Mouse (Mus musculus) midbrain, embryonic 10.5 days (tissue): ENCODE data around the gene Plin4. TPM values are rescaled to one million over a fixed set of nuclear protein-coding genes. Genes with fewer than 3 reads are reported as not detected.
A peak's percentile ranks its signal among the peaks of the same experiment; 100 is the strongest.

Source experiments
- DNase-seq: peaks from one replicate; pipeline ENCODE4 v3.0.0-alpha.2; 2017; ENCODE audit warnings: low spot score
- H3K27ac ChIP-seq: fragments of 300-500 bp; sonication (generic); replicated peaks from 2 replicates; pipeline ENCODE4 v1.5.1; 2016; ENCODE audit warnings: mild to moderate bottlenecking
- H3K27me3 ChIP-seq: fragments of 300-500 bp; sonication (generic); 2 replicates; pipeline ENCODE4 v1.6.1; 2016; ENCODE audit warnings: low read depth, mild to moderate bottlenecking; ENCODE audit not compliant: poor library complexity, severe bottlenecking
- H3K36me3 ChIP-seq: fragments of 300-500 bp; sonication (generic); 2 replicates; pipeline ENCODE4 v1.6.1; 2016; ENCODE audit warnings: mild to moderate bottlenecking, moderate library complexity
- H3K4me1 ChIP-seq: fragments of 300-500 bp; sonication (generic); 2 replicates; pipeline ENCODE4 v1.6.1; 2016
- H3K4me3 ChIP-seq: fragments of 300-500 bp; sonication (generic); 2 replicates; pipeline ENCODE4 v1.5.1; 2016; ENCODE audit warnings: mild to moderate bottlenecking, moderate library complexity
- H3K9me3 ChIP-seq: fragments of 300-500 bp; sonication (generic); replicated peaks from 2 replicates; pipeline ENCODE4 v1.6.1; 2016; ENCODE audit warnings: mild to moderate bottlenecking
- WGBS: fragments of 180-500 bp; shearing (Covaris S2); methylation state at CpG from one replicate; pipeline ENCODE4 v1.1.7; 2016; 5-methylcytosine and 5-hydroxymethylcytosine counted together
- polyA plus RNA-seq: library from polyadenylated mRNA; unstranded; fragments of >200 nt; fragmentation: Nextera tagmentation; extraction: Ambion mirVana; gene quantifications from 2 replicates; pipeline ENCODE4 v1.2.1, GENCODE M21; 2016

The Plin4 gene
- polyA plus RNA-seq, 1 experiment from 2014 or later, result 0.04 TPM

DNA sequence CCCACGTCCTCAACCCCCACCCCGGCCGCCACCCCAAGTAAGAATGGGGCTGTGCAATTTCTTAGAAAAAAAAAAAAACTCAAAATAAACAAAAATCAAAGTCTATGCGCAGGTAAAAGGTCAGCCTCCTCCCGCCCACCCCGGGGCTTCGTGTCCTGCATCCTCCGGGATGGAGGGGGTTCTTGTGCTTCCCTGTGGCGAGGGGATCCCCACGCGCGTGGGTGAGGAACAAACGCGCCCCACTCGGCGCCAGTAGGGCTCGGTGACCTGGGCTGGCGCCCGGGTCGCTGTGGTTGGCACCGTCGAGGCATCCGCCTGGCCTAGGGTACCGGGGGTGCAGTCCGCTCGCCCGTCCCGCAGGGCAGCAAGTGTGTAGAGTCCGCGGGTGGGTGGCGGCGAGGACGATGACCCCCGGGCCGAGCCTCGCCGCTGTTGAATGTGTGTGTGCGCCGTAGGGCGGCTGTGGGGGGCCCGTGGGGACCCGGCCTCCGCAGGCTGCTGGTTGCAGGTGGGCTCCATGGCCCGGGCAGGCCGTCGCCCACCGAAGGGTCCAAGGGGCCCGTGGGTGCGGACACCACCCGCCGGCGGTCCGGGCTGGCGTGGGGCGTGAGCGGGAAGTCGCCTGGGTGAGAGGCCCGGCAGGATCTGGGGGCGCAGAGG is 14.2 kb upstream of the Plin4 start:
- Histone ChIP-seq H3K9me3 (peaks cover 22% of the 10 kb centered on the region), H3K27ac (peak overlapping the region; percentile 66), H3K4me1 (peaks cover 24% of the 10 kb centered on the region), H3K27me3 (peaks cover 71% of the 10 kb centered on the region), H3K4me3 (peak overlapping the region; percentile 53), H3K36me3 (0 out of 2 replicates have a peak, but pooled peaks cover 7% of the 10 kb centered on the region)
- DNase-seq, result no peak
- WGBS, result 48% methylated on average over 54 of the region's 59 CpGs

- H3K36me3 ChIP-seq, result 0 out of 2 replicates have a peak, but pooled peaks cover 7% of the 10 kb centered on the region
- WGBS, result 88% methylated on average over 12 of the region's 12 CpGs
- no peak overlapping the region for H3K27ac ChIP-seq
- no peak for DNase-seq
- H3K4me3 ChIP-seq, result no peak overlapping the region
- H3K27me3 ChIP-seq, result peaks cover 78% of the 10 kb centered on the region
- H3K4me1 ChIP-seq, result peaks cover 24% of the 10 kb centered on the region
- peaks cover 22% of the 10 kb centered on the region for H3K9me3 ChIP-seq
These were observed 13.6 kb upstream of the Plin4 start for GRCm38 (mm10) chr17:56123161-56123560.

DNA sequence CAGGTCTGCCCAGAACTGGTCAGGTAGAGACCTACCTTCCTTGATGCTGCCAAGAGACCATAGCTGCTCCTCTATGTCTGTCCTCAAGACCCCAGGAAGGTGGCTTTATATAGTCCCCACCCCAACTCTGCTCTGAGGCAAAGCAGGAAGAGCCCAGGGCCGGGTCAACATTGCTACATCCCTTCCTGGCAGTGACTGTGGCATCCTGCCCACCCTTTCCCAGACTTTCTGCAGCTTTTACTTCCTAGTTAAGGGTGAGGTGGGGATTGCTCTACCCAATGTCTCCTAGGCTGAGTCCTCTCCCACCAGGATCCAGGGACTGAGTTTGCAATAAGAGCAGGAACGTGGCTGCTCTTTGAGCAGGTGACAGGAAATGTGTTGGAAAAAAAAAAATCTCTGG is 12.2 kb upstream of the Plin4 start, which contains the start of gene Lrg1:
Gene Lrg1, minus strand, starts transcription at position 176 of the 400 bp plus-strand sequence.
- no peak within 1 kb of the TSS for H3K27ac ChIP-seq
- 70% methylated on average over 2 of the region's 2 CpGs for WGBS
- H3K36me3 ChIP-seq, result 0 out of 2 replicates have a peak, but pooled peaks cover 3% of the 10 kb centered on the region
- peaks cover 22% of the 10 kb centered on the region for H3K9me3 ChIP-seq
- DNase-seq, result no peak
- H3K4me1 ChIP-seq, result peaks cover 31% of the 10 kb centered on the region
- H3K4me3 ChIP-seq, result no peak within 1 kb of the TSS; the same call in 1 of the 2 replicates
- peaks cover 89% of the 10 kb centered on the region for H3K27me3 ChIP-seq

DNA sequence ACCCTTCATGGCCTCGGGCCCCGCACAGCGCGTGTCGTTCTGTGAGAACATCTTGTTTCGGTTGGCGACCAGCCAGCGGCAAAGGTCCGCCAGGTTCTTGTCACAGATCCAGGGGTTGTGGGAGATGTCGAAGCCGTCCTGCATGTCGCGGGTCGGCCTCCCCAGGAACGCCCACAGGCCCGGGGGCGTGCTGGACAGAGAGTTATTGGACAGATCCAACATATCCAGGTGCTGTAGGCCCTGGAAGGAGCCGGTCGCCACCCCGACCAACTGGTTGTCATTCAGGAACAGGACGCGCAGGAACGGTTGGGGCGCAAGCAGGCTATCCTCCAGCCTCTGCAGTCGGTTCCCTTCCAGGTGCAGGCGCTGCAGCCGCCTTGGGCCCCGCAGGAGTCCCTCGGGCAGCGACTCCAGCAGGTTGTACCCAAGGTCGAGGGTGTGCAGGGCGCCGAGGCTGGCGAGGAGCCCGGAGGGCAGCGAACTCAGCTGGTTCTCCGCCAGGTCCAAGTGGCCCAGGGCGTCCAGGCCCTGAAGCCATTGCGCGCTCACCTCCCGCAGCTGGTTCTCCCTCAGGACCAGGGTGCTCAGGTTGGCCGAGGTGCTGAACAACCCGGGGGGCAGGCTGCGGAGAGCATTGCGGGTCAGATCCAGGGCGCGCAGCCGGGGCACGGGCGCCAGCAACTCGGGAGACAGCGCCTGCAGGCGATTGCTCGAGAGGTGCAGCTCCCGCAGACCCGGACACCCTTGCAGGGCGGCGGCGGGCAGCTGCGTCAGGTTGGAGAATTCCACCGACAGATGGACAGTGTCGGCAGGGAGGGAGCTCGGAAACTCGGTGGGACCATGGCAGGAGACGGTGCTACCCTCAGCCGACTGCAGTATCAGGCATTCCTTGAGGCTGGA is 10.6 kb upstream of the Plin4 start:
- Histone ChIP-seq H3K4me1 (peaks cover 31% of the 10 kb centered on the region), H3K27ac (no peak overlapping the region), H3K27me3 (peaks cover 94% of the 10 kb centered on the region), H3K4me3 (peak overlapping the region; percentile 26), H3K9me3 (peaks cover 22% of the 10 kb centered on the region), H3K36me3 (0 out of 2 replicates have a peak, but pooled peaks cover 3% of the 10 kb centered on the region)
- DNase-seq, result no peak
- WGBS, result 9% methylated on average over 66 of the region's 66 CpGs

GRCm38 (mm10) chr17:56119431-56119830 is 9.8 kb upstream of the Plin4 start:
- Histone ChIP-seq H3K36me3 (0 out of 2 replicates have a peak, but pooled peaks cover 3% of the 10 kb centered on the region), H3K27me3 (peaks cover 86% of the 10 kb centered on the region), H3K27ac (no peak overlapping the region), H3K9me3 (peaks cover 22% of the 10 kb centered on the region), H3K4me3 (no peak overlapping the region; the same call in 1 of the 2 replicates), H3K4me1 (peaks cover 27% of the 10 kb centered on the region)
- DNase-seq, result no peak
- WGBS, result 54% methylated on average over 12 of the region's 12 CpGs

GRCm38 (mm10) chr17:56117251-56117710 is 7.7 kb upstream of the Plin4 start, which contains the start of gene Plin5:
Plin5 (minus strand) TSS chr17:56117596.
- Histone ChIP-seq H3K9me3 (peaks cover 6% of the 10 kb centered on the region), H3K27me3 (peaks cover 64% of the 10 kb centered on the region), H3K36me3 (no peaks in the 10 kb centered on the region), H3K4me3 (peak within 1 kb of the TSS; percentile 52), H3K4me1 (peaks cover 30% of the 10 kb centered on the region), H3K27ac (0 out of 2 replicates have a peak within 1 kb of the TSS, but pooled peaks have one; percentile 14)
- peak; percentile 62 for DNase-seq
- WGBS, result 2% methylated on average over 27 of the region's 27 CpGs

- Histone ChIP-seq H3K4me3 (no peak overlapping the region), H3K36me3 (no peaks in the 10 kb centered on the region), H3K9me3 (no peaks in the 10 kb centered on the region), H3K4me1 (peaks cover 30% of the 10 kb centered on the region), H3K27ac (no peak overlapping the region), H3K27me3 (peaks cover 53% of the 10 kb centered on the region)
- WGBS, result 82% methylated on average over 10 of the region's 10 CpGs
- DNase-seq, result no peak
These were observed 6.6 kb upstream of the Plin4 start for GRCm38 (mm10) chr17:56116193-56116592.

- 69% methylated on average over 3 of the region's 3 CpGs for WGBS
- no peak for DNase-seq
- Histone ChIP-seq H3K9me3 (no peaks in the 10 kb centered on the region), H3K27ac (no peak overlapping the region), H3K4me1 (peaks cover 17% of the 10 kb centered on the region), H3K4me3 (no peak overlapping the region), H3K27me3 (peaks cover 20% of the 10 kb centered on the region), H3K36me3 (no peaks in the 10 kb centered on the region)
These were observed 3.1 kb upstream of the Plin4 start for GRCm38 (mm10) chr17:56112743-56113142.

DNA sequence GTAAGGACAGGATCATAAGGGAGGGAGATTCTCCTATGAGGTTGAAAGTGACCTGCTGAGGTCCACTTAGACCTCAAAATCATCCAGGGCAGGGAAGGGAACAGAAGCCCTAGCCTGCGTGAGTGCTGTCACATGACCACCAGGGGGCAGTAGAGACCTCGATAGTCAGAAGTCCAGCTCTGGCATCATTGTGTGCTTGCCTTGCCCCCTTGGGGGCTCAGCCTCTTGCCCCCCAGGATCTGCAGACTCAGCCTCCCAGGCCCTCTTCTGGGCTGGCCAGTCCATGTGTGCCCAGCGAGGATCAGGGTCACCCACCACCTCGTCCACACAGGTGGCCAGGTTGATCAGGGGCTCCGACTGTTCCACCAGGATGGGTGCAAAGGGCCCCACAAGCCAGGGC is 2.3 kb upstream of the Plin4 start:
- WGBS, result 38% methylated on average over 5 of the region's 5 CpGs
- H3K9me3 ChIP-seq, result no peaks in the 10 kb centered on the region

DNA sequence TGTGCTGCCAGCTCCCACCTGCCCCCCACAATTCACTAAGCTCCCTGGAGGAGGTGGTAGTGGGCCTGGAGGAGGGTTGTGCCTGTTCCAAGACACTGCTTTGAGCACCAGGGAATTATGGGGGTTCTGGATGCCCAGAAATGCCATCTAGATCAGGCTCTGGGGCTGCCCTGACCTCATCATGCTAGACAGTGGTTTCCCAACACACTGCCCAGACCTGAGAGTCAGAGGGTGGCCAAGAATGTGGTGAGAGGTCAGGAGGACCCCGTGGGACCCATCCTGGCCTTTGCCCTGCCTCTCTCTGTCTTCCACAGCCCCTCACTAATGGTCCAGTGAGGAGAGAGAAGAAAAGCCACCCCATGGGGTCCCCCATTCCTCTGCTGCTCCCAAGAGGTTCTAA is 1.4 kb upstream of the Plin4 start:
- WGBS, result 70% methylated on average over 1 of the region's 1 CpGs
- no peaks in the 10 kb centered on the region for H3K36me3 ChIP-seq
- DNase-seq, result no peak
- H3K9me3 ChIP-seq, result no peaks in the 10 kb centered on the region
- H3K4me3 ChIP-seq, result no peak overlapping the region
- peaks cover 10% of the 10 kb centered on the region; the same call in 1 of the 2 replicates for H3K4me1 ChIP-seq
- no peak overlapping the region for H3K27ac ChIP-seq
- peaks cover 4% of the 10 kb centered on the region for H3K27me3 ChIP-seq

More for the DNA sequence above, 2.3 kb upstream of the Plin4 start:
- Histone ChIP-seq H3K27me3 (peaks cover 12% of the 10 kb centered on the region), H3K4me1 (peaks cover 10% of the 10 kb centered on the region; the same call in 1 of the 2 replicates), H3K36me3 (no peaks in the 10 kb centered on the region), H3K4me3 (no peak overlapping the region), H3K27ac (no peak overlapping the region)
- DNase-seq, result peak; percentile 74

GRCm38 (mm10) chr17:56110571-56110970 is 968 bp upstream of the Plin4 start:
- H3K36me3 ChIP-seq, result no peaks in the 10 kb centered on the region
- DNase-seq, result no peak
- no peaks in the 10 kb centered on the region for H3K9me3 ChIP-seq
- no peak overlapping the region for H3K27ac ChIP-seq
- peaks cover 10% of the 10 kb centered on the region; the same call in 1 of the 2 replicates for H3K4me1 ChIP-seq
- H3K27me3 ChIP-seq, result no peaks in the 10 kb centered on the region; the same call in 1 of the 2 replicates
- 67% methylated on average over 4 of the region's 4 CpGs for WGBS
- H3K4me3 ChIP-seq, result no peak overlapping the region

- Histone ChIP-seq H3K4me3 (no peak overlapping the region), H3K9me3 (no peaks in the 10 kb centered on the region), H3K27ac (no peak overlapping the region), H3K4me1 (peaks cover 8% of the 10 kb centered on the region; the same call in 1 of the 2 replicates), H3K27me3 (no peaks in the 10 kb centered on the region), H3K36me3 (peaks cover 7% of the 10 kb centered on the region)
- 87% methylated on average over 6 of the region's 6 CpGs for WGBS
- DNase-seq, result no peak
These were observed 1.1 kb downstream of the Plin4 start for GRCm38 (mm10) chr17:56108334-56109044.
